Mouse (Mus musculus): ENCODE results near the gene Tcte3. TPM values are rescaled to one million over a fixed set of nuclear protein-coding genes. Genes with fewer than 3 reads are reported as not detected.
A peak's percentile ranks its signal among the peaks of the same experiment; 100 is the strongest.
"Not testable (repeated sequence)": the region's sequence is repeated elsewhere in the genome, so short reads cannot be mapped to it uniquely, and the experiment has no call there.

The Tcte3 gene
- total RNA-seq, 2 experiments from 2014 or later: 0.44 TPM; not detected in 1

GRCm38 (mm10) chr17:15031414-15031813 is 9.9 kb downstream of the Tcte3 start:
- DNase-seq: not testable (repeated sequence)

- not testable (repeated sequence) for DNase-seq
Measured at GRCm38 (mm10) chr17:15025513-15025912, 15.8 kb downstream of the Tcte3 start.

GRCm38 (mm10) chr17:15024502-15025193 is 16.6 kb downstream of the Tcte3 start:
- DNase-seq: not testable (repeated sequence)

- DNase-seq: not testable (repeated sequence)
Measured at GRCm38 (mm10) chr17:15023878-15024492, 17.3 kb downstream of the Tcte3 start.

GRCm38 (mm10) chr17:15021503-15022220 is 19.6 kb downstream of the Tcte3 start:
- DNase-seq: peak; percentile 26 to 67

- not testable (repeated sequence) for DNase-seq
Measured at GRCm38 (mm10) chr17:15009706-15010413, 31.4 kb downstream of the Tcte3 start, which contains the start of gene Gm3435. Gene Gm3435 (plus strand): TSS chr17:15010176.

GRCm38 (mm10) chr17:15009088-15009487 is 32.2 kb downstream of the Tcte3 start:
- not testable (repeated sequence) for DNase-seq

GRCm38 (mm10) chr17:15000047-15000446 is 41.2 kb downstream of the Tcte3 start:
- DNase-seq: not testable (repeated sequence)

- DNase-seq: not testable (repeated sequence)
Measured at GRCm38 (mm10) chr17:14994140-14994539, 47.1 kb downstream of the Tcte3 start.

- DNase-seq: not testable (repeated sequence)
Measured at GRCm38 (mm10) chr17:14993139-14993832, 48.0 kb downstream of the Tcte3 start.

- not testable (repeated sequence) for DNase-seq
Measured at GRCm38 (mm10) chr17:14992522-14993138, 48.7 kb downstream of the Tcte3 start.

- DNase-seq: peak; percentile 1 to 17
Measured at GRCm38 (mm10) chr17:14990116-14990702, 51.1 kb downstream of the Tcte3 start.

GRCm38 (mm10) chr17:14978362-14979038 is 62.8 kb downstream of the Tcte3 start, which contains the start of the genes 9030025P20Rik and Gm3417:
Gene 9030025P20Rik (plus strand): TSS chr17:14978468.
Gene Gm3417 (minus strand): TSS chr17:14978790.
- not testable (repeated sequence) for DNase-seq

GRCm38 (mm10) chr17:14977718-14978361 is 63.4 kb downstream of the Tcte3 start:
- DNase-seq: not testable (repeated sequence)

Other genes starting within 250 kb of the Tcte3 start
- gene Wdr27, start 98.3 kb downstream of the Tcte3 start, total RNA-seq (2021): 1 to 10 TPM; 1.6 to 2.4 TPM
- 10 to 100 TPM; 12.3 to 12.4 TPM for gene 1600012H06Rik, start 98.3 kb downstream of the Tcte3 start, total RNA-seq (2021)
- 10 to 100 TPM; 42.5 to 46.4 TPM for gene Phf10, start 80.2 kb downstream of the Tcte3 start, total RNA-seq (2021)
- gene 9030025P20Rik, start 63.0 kb downstream of the Tcte3 start, total RNA-seq (2021): 1 to 10 TPM; 2.0 to 2.5 TPM
- gene Gm3417, start 62.7 kb downstream of the Tcte3 start, total RNA-seq (2021): not detected
- 1 to 10 TPM; 1.2 to 1.9 TPM for gene Gm3435, start 31.3 kb downstream of the Tcte3 start, total RNA-seq (2021)
- gene Ermard, start 280 bp downstream of the Tcte3 start, total RNA-seq (2021): 10 to 100 TPM; 16.0 to 25.5 TPM
- gene Gm3448, start within 50 bp of the Tcte3 start, total RNA-seq (2021): 1 to 10 TPM in 1 of 2 experiments, under 1 TPM in 1; 0.74 to 1.7 TPM